Mouse (Mus musculus) c-Kit-positive CD71-positive TER-119-positive erythroid progenitor cells, embryonic 14.5 days (primary cell): ENCODE measurements at regions not wholly inside any gene's neighbourhood (a gene's known extent, or its start where the extent isn't known, plus 50 kb on each side); places are given as distances from the start of the nearest gene placed in this dataset.
A peak's percentile ranks its signal among the peaks of the same experiment; 100 is the strongest.

ENCODE experiments used
- DNase-seq: peaks from one replicate; pipeline ENCODE4 v3.0.0-alpha.2; 2013; ENCODE audit warnings: low spot score

GRCm38 (mm10) chr2:106256012-106256411, 252.7 kb upstream of the Dnajc24 start:
- no peak for DNase-seq

GRCm38 (mm10) chr2:106234358-106234757, 231.0 kb upstream of the Dnajc24 start:
- DNase-seq, result no peak

GRCm38 (mm10) chr2:106231136-106231535, 227.8 kb upstream of the Dnajc24 start:
- no peak for DNase-seq

GRCm38 (mm10) chr2:106230021-106230420, 226.7 kb upstream of the Dnajc24 start:
- DNase-seq, result no peak

GRCm38 (mm10) chr2:106228249-106228648, 224.9 kb upstream of the Dnajc24 start:
- DNase-seq, result no peak

GRCm38 (mm10) chr2:106216169-106216568, 212.8 kb upstream of the Dnajc24 start:
- no peak for DNase-seq

GRCm38 (mm10) chr2:106213740-106214139, 210.4 kb upstream of the Dnajc24 start:
- no peak for DNase-seq

- DNase-seq, result no peak
Observed at GRCm38 (mm10) chr2:106210773-106211172, 207.4 kb upstream of the Dnajc24 start.

GRCm38 (mm10) chr2:106208767-106209250, 205.5 kb upstream of the Dnajc24 start:
- no peak for DNase-seq

- peak; percentile 0 for DNase-seq
Observed at GRCm38 (mm10) chr2:106200130-106200529, 196.8 kb upstream of the Dnajc24 start.

- DNase-seq, result no peak
Observed at GRCm38 (mm10) chr2:106195170-106195569, 191.8 kb upstream of the Dnajc24 start.

- peak; percentile 13 for DNase-seq
Observed at GRCm38 (mm10) chr2:106194369-106195023, 191.1 kb upstream of the Dnajc24 start.

- no peak for DNase-seq
Observed at GRCm38 (mm10) chr2:106193889-106194347, 190.6 kb upstream of the Dnajc24 start.

- no peak for DNase-seq
Observed at GRCm38 (mm10) chr2:106190579-106191322, 187.4 kb upstream of the Dnajc24 start.

GRCm38 (mm10) chr2:106183651-106184050, 180.3 kb upstream of the Dnajc24 start:
- no peak for DNase-seq

GRCm38 (mm10) chr2:106182051-106182450, 178.7 kb upstream of the Dnajc24 start:
- no peak for DNase-seq

GRCm38 (mm10) chr2:106162681-106163080, 159.3 kb upstream of the Dnajc24 start:
- DNase-seq, result no peak

- no peak for DNase-seq
Observed at GRCm38 (mm10) chr2:106161877-106162276, 158.5 kb upstream of the Dnajc24 start.

- no peak for DNase-seq
Observed at GRCm38 (mm10) chr2:106149701-106150100, 146.4 kb upstream of the Dnajc24 start.

GRCm38 (mm10) chr2:106140931-106141330, 137.6 kb upstream of the Dnajc24 start:
- DNase-seq, result no peak

- DNase-seq, result no peak
Observed at GRCm38 (mm10) chr2:106101002-106101401, 97.7 kb upstream of the Dnajc24 start.

GRCm38 (mm10) chr2:106086121-106086520, 82.8 kb upstream of the Dnajc24 start:
- DNase-seq, result no peak
